Mouse (Mus musculus) frontal cortex, adult 2 months (tissue): Measurements from ENCODE around the gene Camk2b. TPM values are rescaled to one million over a fixed set of nuclear protein-coding genes. Genes with fewer than 3 reads are reported as not detected.
"Not testable (repeated sequence)": the region's sequence is repeated elsewhere in the genome, so short reads cannot be mapped to it uniquely, and the experiment has no call there.

Experiments used
- DNase-seq, 2 experiments: peaks; one replicate each; pipeline ENCODE4 v3.0.0; 2022; ENCODE audit warnings: low spot score in 1 of 2; ENCODE audit errors: extremely low spot score in 1 of 2
- polyA plus RNA-seq: library from polyadenylated mRNA; depleted of rRNA; stranded (reverse); fragments of >200 nt; gene quantifications from 2 replicates; pipeline ENCODE4 v1.2.3, GENCODE M21; 2012; rRNA removed

The Camk2b gene
- 594 and 605 TPM in 2 replicates for polyA plus RNA-seq

DNA sequence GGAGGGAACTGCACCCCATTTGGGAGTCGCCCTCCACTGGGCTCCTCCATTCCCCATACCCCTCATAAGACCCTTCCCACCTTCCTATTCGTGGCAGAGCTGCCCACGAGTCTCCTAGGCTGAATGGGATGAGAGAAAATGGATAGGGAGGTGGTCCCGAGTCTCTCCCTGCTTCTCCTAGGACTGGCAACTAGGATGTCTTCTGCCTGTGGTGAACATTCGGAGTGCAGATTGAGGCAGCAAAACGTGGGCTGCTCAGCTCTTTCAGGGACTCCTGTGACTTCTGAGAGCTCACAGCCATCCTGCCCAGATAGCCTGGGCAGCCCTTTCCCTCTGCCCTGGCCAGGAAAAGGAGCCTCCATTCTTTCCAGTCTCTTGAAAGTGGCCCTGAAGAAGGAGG is at the start of gene Camk2b:
Gene Camk2b (minus strand): TSS at position 187 of the 400 bp plus-strand sequence.
- no peak for DNase-seq

DNA sequence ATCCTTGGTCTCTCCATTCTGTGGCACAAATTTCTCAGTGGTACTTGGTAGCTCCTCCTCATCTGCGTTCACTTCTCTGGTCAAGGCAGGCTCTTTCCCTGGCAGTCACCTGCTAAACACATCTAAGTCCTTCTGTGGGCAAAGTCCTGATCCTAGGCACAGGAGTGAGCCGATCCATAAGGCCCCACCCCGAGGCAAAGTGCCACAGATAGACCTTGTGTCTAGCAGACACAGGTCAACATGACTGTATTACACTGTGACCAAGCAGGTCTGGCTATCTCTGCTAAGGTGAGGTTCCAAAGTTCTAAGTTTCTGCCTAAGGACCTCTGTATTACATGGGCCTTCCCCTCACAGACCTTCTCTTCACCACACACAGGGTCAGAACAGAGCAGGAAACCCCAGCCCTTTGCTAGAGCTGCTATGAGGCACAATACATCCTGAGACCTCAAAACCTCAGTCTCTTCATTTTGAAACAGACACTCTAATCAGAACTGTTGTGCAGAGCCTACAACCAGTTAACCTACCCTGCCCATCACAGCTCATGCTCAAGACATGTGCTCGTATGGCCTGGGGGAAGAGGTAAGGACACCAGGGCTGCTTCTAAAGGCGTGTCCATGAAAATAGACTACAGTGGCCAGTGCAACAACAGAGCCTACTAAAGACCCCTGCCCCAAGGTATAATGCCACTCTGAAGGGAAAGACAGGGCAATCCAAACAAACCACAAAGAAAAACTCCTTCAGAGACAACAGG is 45.7 kb upstream of the Camk2b start:
- no peak for DNase-seq

DNA sequence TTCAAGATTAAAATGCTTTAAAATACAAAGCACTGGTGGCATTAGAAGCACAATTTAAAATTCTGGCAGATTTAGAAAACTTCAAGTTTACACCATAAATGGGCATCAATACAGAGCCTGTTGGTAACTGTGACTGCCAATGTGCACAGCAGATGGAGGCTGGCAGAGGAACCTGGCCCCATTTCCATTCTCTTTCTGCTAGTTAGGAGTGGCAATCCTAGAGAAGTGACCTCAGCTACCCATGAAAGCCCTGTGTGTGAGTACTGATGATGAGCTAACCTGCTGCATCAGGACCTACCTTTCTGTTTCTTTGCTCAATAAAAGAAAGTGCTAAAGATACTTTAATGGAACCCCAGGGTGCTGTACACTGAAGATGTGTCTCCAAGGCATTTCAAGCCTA is 43.8 kb upstream of the Camk2b start:
- DNase-seq = peak; percentile 37 to 69

DNA sequence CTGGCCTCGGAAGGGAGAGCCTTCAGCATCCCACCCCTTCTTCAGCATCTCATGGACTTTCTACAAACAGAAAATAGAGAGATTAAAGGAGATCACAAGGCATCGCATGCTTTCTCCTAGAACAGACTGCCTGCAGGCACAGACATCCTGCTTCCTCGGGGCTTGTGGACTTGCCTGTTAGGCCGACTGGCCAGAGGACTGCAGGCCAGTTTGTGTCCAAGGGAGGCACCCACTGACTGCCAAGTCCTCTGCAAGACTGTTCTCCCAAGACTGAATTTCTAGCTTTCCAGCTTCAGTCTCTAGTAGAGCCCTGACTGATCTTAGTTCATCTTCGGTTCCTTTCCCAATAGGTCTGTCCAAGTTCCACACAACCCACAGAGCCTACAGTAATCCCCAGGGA is 42.1 kb upstream of the Camk2b start:
- DNase-seq = no peak

DNA sequence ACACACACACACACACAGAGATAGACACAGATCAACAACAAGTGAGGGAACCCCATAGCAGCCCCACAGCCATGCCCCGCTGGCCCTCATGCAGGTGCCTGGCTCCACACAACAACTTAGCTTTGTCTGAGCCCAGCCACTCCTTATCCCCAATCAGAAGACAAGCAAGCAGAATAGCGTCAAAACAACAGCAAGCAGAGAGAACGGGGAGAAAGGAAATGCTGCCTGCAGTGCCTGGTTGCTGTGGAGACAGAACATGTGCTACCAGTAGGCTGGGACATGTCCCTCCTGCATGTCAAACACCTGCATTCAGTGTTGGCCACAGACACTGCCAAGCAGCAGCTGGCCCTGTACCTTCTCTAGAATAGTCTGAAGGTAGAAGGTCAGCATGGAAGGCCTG is 41.6 kb upstream of the Camk2b start:
- DNase-seq = no peak

DNA sequence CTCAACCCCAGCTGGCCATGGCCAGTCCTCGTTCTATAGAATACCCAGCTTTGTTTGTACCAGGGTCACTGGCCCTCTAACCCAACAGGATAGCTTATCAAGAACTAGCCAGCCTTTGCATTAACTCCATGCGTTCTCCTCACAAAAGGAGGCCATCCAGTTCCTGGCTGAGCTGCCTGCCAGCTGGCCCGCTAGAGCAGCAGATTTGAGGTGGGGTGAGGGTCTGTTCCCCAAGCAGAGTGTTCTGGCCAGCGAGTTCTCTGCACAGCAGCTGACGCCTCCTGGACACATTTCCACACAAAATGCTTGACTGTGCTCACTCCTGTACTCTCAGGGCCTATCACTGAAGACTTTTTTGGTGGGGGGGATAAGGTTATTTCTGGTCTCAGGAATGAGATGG is 38.6 kb upstream of the Camk2b start:
- DNase-seq = no peak

DNA sequence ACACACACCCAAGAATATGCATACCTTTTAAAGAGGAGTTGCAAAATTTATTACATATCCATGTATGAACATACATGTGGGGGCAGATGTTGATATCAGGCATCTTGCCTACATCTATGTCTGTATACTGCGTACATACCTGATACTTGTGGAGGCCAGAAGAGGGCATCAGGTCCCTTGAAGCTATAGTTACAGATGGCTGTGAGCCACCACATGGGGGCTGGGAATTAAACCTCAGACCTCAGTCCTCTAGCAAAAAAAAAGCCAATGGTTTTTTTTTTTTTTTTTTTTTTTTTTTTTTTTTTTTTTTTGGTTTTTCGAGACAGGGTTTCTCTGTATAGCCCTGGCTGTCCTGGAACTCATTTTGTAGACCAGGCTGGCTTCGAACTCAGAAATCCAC is 30.5 kb upstream of the Camk2b start:
- DNase-seq = not testable (repeated sequence)

DNA sequence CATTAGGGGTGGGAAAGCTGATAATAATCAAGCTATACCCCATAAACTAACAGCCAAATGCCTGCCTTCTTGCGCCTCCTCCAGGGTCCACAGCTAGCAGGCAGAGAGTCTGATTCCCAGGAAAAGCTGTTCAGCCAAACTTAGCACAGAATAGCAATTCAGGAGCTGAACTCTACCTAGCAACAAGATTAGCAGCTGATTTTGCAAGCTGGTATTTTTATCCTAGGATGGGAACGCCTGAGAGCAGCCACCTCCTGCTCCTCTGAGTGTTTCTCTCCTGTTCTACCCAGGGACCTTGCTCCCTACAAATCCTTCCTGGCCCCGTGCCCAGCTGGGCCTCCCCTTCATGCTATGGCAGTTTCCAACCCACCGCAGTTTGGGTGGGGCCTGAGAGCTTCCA is 20.8 kb upstream of the Camk2b start:
- DNase-seq = peak; percentile 59 to 71

DNA sequence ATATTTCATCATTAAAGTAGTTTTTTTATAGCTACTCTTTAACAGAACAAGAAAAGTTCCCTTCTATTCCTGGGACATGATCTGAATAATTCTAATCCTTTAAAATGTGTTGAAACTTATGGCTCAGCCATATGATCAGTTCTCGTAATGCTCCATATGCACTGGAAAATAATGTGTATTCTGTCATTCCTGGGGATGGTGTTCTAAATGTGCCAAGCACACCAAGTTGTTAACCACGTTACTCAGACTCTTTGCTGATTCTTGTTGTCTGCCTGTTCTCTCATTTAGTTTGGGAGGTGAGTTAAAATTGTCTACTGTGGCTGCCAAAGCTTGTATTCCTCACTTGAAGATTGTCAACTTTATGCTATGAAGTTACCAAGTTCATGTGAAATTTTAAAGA is 12.6 kb upstream of the Camk2b start:
- no peak for DNase-seq

DNA sequence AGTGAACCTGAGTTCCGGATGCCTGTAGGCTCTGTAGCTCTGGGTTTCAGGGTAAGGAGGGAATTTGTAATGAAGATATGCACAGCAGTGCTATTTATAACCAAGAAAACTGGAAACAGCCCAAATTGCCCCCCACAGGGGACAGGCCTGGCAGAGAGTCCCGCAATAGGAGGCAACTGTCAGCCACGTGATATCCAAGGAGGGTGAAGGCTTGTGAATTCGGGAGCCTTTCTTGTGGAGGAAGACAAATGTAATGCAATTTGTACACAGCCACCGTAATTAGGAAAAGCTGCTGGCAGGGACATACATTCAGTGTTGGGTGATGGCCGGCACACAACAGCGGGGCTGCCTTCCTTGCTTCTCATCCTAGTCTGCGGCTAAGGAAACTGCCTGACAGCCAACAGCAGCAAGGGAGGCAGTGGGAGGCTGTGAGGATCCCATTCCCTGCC is 9.5 kb upstream of the Camk2b start:
- peak in 1 of 2 experiments; percentile 54 for DNase-seq

DNA sequence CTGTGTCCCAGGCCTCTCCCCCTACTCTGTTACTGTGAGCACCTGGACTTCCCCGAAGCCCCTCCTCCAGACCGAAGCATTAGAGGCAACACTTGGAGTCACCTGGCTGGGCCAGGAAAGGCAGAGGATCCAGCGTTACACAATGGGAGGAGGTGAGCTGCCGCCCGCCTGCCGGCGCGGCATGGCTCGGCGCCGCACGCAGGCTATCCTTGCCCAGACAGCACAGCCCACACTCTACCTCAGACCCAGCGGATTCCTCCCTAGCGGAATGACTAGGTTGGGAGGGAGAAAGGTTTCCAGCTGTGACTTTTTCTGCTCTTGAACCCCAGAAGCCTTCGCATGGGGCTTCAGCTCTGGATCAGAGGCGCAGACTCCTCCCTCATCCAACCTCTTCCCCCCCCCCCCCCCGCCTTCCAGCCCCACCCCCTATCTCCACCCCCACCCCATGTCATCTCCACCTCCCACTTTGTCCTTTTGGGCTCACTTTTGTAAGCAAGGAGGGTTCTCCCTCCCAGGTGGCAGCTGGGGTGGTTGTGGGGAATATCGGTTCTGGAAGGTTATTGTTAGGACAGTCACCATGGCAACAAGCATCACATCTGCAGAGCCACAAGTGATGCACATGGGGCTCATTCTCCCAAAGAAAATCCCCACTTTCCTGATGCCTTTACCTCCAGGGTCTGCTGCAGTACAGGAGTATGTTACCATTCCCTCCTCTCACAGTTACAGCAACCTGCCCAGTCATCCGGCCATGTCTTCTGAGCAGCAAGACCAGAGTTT is 2.2 kb upstream of the Camk2b start:
- peak in 1 of 2 experiments; percentile 67 for DNase-seq

DNA sequence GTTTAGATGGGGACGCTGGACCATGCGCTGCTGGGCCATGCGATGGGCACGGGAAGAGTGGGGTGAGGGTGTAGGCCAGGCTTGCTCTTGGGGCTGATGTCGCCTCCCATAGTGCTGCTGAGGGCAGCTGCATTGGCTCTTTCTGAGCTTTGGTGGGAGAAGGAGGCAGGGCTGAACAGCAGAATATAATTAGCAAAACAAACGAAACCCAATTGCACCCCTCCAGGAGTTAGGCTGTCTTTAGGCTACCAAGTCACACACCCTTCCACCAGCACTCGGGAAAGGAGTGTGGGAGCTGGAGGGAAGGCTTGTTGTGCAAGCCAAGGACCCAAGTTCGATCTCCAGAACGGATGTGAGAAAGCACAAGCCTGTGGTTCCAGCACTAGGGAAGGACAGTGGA is 998 bp upstream of the Camk2b start:
- DNase-seq = no peak

DNA sequence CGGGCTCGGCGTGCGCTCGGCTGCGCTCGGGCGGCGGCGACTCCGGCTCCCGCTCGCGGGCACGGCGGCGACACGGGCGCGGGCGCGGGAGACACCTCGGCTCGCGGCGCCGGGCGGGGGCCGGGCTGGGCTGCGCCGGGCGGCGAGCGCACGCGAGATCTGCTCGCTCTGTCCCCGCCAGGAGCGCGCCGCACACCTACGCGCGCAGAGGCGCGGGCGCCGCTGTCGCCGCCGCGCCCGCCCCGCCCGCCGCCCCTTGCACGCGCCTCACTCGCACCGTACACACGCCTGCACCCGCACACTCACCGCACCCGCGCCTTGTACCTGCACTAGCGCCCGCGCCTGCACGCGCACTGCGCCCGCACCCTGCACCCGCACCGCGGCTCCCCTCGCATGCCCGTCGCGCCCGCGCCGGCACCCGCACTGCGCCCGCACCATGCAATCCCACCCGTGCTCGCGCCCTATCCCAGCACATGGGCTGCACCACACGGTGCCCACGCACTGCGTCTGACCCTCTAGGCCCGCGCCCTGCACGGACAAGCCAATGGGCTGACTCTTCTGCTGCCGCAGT is 526 bp downstream of the Camk2b start:
- DNase-seq = peak in 1 of 2 experiments; percentile 69

DNA sequence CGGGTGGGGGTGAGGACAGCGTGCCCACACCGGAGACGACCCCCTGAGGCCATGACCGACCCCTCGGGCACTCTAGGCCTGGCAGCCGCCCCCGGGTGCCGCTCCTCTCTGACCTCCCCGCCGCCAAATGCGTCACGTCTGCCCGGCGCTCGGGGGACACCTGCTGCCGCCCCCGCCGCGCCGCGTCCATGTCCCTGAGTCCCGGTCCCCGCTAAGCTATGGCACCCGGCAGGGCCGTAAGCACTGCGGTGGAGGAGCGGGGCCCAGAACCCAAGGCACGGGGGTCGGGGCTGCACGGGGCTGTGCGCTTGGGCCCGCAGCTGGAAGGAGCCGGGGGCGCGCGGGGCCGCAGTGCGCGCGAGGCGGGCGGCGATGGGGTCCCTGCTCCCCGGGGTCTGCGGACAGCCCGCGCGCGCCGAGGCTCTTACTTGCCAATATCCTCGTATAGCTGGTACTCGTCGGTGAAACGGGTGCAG is 1.1 kb downstream of the Camk2b start:
- no peak for DNase-seq

DNA sequence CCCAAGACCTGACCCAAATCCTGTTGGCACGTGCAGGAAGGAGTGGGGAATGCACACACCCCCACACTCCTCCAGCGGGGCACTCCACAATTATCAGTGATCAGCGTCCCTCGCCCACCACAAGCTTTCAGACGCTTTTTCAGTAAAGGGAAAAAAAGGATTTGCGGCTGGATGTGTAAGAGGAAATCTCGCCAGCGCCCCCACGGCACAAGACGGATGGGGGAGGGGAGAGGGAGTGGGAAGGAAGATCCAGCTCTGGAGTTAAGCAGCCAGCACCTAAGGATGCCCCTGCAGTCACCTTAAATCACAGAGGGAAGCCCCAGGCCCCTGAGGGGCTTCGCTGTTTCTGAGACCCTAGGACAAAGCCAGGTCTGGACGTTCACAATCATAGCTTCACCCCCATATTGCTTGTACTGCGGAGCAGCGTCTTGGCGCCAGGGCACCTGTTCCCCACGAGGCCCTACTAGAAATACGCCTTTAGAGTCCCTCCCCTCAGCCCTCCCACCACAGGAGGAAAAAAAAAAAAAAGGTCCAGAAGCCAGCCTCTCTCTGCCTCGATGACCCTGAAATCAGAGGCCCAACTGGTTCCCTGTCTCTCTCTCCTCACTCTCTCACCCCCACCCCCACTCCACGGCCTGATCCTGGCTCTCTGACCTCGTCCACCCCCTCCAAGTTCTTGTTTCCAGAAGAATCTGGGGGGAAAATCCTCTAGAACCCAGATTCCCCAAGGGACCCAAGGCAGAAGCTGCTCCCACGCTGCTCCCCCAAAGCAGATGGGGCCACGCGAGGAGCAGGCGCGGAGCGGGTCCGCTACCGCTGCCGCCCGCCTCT is 1.7 kb downstream of the Camk2b start:
- peak in 1 of 2 experiments; percentile 78 for DNase-seq

DNA sequence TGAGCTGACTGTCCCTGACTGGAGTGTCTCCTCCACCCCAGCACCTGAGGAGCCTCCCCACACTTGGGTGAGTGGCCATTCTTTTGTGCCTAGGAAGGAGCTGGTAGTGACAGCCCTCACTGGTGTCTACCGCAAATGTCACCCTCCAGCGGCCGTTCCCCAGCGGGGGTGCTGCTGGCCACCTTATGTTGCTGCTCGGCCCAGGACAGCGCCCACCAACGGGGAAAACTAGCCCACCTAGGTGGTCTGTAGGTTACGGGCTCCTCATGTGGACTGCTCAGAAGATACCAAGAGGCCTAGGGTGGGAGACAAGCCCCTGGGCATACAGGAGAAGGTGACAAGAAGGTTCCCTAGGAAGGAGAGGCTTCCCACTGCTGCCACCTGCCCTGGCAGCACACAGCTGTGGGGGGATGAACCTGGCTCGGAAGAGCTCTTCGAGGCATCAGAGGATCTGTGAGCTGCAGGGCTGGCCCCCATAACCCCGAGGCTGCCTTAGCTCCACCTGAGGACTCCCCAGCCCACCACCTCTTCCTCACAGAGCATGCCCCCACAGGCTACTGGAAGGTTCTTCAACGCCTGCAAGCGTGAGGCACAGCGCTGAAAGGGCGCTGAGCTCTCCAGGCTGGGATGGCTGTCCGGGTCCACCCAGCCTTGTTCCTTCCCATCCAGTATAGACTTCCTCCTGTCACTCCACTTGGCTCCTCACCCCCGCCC is 2.5 kb downstream of the Camk2b start:
- no peak for DNase-seq

DNA sequence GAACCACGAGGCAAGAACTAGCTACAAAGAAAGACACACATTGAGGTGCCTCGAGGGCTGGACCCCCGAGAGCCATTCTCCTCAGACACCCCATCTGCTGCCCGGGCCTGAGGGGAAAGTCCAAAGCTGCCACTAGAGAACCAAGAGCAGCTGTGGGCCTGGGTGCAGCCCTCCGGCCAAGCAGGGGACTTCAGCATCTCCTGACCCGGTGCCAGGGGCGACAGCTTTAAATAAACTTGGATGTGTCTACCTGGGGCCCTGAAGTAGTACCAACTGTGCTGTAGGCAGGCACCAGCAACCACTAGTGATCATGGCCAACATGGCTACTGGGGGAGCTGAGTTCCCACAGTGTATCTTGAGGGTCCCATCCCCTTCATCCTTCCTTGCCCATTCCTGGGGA is 3.1 kb downstream of the Camk2b start:
- DNase-seq = no peak

DNA sequence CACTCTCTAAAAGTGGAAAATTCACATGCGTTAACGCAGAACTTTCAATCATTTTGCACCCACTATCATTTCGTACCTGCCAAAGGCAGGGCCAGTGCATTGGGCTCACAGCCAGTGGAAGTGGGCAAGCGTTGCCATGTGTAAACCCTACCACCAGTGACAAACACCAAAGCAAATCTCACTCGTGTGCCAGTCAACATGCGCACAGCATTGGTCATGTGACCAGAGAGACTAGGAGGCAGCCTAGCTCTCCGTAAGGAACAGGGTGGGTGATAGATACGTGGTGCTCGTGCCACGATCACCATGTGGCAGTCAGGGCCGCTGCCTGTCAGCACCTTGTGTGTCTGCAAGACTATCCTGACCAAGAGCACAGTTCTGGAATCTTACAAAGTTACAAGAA is 3.8 kb downstream of the Camk2b start:
- DNase-seq = no peak

DNA sequence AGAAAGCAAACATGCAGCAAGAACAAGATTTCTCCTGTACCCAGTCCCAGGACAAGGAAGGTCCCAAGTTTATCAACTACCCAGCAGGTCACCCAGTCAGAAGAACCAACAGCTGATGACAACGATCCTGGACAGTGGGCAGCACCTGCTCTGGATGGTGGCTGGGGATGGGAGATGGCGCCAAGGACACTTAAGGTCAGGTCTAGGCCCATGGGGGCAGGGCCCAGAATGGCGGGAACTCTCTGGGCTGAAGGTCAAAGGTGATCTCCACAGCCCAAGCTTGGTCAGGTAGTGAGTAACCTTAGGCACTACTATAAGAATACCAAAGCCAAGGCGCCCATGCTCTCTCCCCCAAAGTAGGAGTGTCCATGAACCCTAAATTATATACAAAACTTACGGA is 4.3 kb downstream of the Camk2b start:
- no peak for DNase-seq

DNA sequence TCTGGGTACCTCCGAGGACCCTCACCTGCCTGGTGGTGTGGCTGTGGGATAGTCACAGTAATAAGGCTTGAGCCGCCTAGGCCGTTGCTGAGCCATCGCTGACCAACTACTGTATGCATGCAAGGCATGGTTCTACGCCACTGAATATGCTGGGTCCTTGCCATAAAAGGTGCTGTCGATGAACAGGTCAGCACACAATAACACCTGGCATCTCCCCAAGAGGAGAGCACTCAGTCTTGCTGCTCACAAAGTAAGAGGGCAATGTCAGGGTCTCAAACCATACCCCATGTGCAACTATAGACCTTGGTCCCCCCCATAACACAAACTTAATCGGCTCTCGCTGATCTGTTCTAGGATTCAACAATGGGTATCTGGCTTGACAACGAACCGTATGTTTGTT is 7.0 kb downstream of the Camk2b start:
- no peak for DNase-seq
